Mouse (Mus musculus) ES-E14 (cell line): ENCODE measurements around the gene Ptges3l. TPM values are rescaled to one million over a fixed set of nuclear protein-coding genes. Genes with fewer than 3 reads are reported as not detected.
A peak's percentile ranks its signal among the peaks of the same experiment; 100 is the strongest.
"Not testable (repeated sequence)": the region's sequence is repeated elsewhere in the genome, so short reads cannot be mapped to it uniquely, and the experiment has no call there.

Experiments
- DNase-seq: peaks from one replicate; pipeline ENCODE4 v3.0.0-alpha.2; 2013; ENCODE audit warnings: low read depth, low spot score
- H3K27ac ChIP-seq: 2 replicates; pipeline ENCODE4 v1.5.1; 2012; ENCODE audit warnings: low read depth, mild to moderate bottlenecking, low read length, moderate library complexity, mixed read lengths; ENCODE audit not compliant: poor library complexity, insufficient read depth, severe bottlenecking
- H3K36me3 ChIP-seq: 2 replicates; pipeline ENCODE4 v1.6.1; 2012; ENCODE audit warnings: mild to moderate bottlenecking, low read length, moderate library complexity, mixed read lengths; ENCODE audit not compliant: control insufficient read depth, poor library complexity, insufficient read depth, severe bottlenecking
- H3K4me1 ChIP-seq, 2 experiments: fragments of 150-350 bp in 1 of 2; sonication (generic) in 1 of 2; 2 replicates each; pipeline ENCODE4 v1.6.1; 2012; ENCODE audit warnings: low read length in 2 of 2, mild to moderate bottlenecking in 1 of 2, mixed read lengths in 1 of 2; ENCODE audit not compliant: control insufficient read depth in 2 of 2, insufficient read depth in 2 of 2, poor library complexity in 1 of 2
- H3K4me3 ChIP-seq, 2 experiments: fragments of 150-350 bp in 1 of 2; sonication (generic) in 1 of 2; 2 replicates each; pipeline ENCODE4 v1.5.1; 2012; ENCODE audit warnings: low read length in 2 of 2, low read depth in 1 of 2, mild to moderate bottlenecking in 1 of 2, mixed read lengths in 1 of 2; ENCODE audit not compliant: insufficient read depth in 1 of 2, poor library complexity in 1 of 2, severe bottlenecking in 1 of 2
- H3K9ac ChIP-seq: 2 replicates; pipeline ENCODE4 v1.6.1; 2012; ENCODE audit warnings: low read depth, mild to moderate bottlenecking, low read length, mixed read lengths; ENCODE audit not compliant: poor library complexity, insufficient read depth, severe bottlenecking
- H3K9me3 ChIP-seq: fragments of 150-350 bp; sonication (generic); 2 replicates; pipeline ENCODE4 v1.6.1; 2012; ENCODE audit warnings: low read depth, mild to moderate bottlenecking, low read length; ENCODE audit not compliant: control insufficient read depth, insufficient read depth
- CHD2 ChIP-seq: IDR thresholded peaks from 2 replicates; pipeline ENCODE4 v1.6.1; 2014; ENCODE audit warnings: mild to moderate bottlenecking, low read depth, low read length, inconsistent platforms
- HCFC1 ChIP-seq: IDR thresholded peaks from 2 replicates; pipeline ENCODE4 v1.6.1; 2012; ENCODE audit warnings: low read length, inconsistent platforms, borderline replicate concordance; ENCODE audit not compliant: insufficient read depth
- MAFK ChIP-seq: IDR thresholded peaks from 2 replicates; pipeline ENCODE4 v1.6.1; 2014; ENCODE audit warnings: mild to moderate bottlenecking, low read depth, low read length, inconsistent platforms; ENCODE audit not compliant: insufficient read depth
- ZC3H11A ChIP-seq: IDR thresholded peaks from 2 replicates; pipeline ENCODE4 v1.6.1; 2012; ENCODE audit warnings: low read depth, mild to moderate bottlenecking, inconsistent platforms, low read length, borderline replicate concordance
- ZNF384 ChIP-seq: IDR thresholded peaks from 2 replicates; pipeline ENCODE4 v1.6.1; 2012; ENCODE audit warnings: low read depth, low read length, inconsistent platforms
- in situ Hi-C, 2 experiments: fragments of 600-800 bp; cut with MboI; formaldehyde crosslinking; loops; one replicate each; pipeline ENCODE4 v1.15.1; 2025; ENCODE audit warnings: low sequenced_read_pairs in 2 of 2, inconsistent platforms in 1 of 2; ENCODE audit not compliant: unreplicated experiment in 2 of 2
- total RNA-seq: library from RNA; depleted of rRNA; stranded (reverse); fragments of 300-350 nt; gene quantifications from 2 replicates; pipeline ENCODE4 v1.2.3, GENCODE M21; 2012

Gene Ptges3l
- total RNA-seq, 1 experiment, result 3.2 TPM

DNA sequence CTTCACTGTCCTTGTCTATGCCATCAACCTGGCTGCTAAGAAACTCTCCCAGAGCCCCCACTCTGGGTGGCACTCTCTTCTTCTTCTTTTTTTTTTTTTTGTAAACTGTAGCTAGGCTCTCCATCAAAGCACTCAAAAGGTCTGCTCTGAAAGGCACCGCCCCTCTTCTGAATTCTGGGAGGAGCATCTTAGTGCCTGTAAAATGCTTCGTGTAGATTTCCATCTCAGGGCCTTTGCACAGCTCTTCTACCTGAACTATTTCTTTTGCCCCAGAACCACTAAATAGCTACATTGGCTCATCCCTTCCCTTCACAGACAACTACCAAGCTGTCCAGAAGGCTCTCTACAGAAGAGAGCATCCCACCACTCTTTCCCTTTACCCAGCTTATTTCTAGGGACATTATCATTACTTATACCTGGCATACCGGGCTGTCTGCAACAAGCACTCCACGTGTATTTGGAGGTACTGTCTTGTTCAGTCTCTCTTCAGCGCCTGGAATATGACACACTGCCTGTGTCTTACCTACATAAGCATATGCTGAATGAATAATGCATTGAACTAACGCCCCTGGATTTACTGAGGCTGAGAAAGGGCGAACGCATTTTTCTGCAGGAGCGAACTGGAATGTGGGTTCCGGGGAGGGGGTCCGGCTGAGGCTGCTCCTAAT, 8.6 kb downstream of the Ptges3l start:
- DNase-seq, result peak; percentile 54
- H3K36me3 ChIP-seq, result peaks cover 11% of the 10 kb centered on the region
- H3K9ac ChIP-seq, result peak overlapping the region; percentile 94
- H3K9me3 ChIP-seq, result no peaks in the 10 kb centered on the region
- peaks cover 4 to 14% of the 10 kb centered on the region in 2 experiments; a peak in 2 of 4 replicates for H3K4me1 ChIP-seq
- in situ Hi-C loops, result no loop called here
- peak overlapping the region; percentile 54; the same call in 1 of the 2 replicates for H3K27ac ChIP-seq
- TF ChIP-seq CHD2, result no peak
- TF ChIP-seq ZNF384, result 0 out of 2 replicates have a peak, but pooled peaks have one; percentile 13
- peak overlapping the region; percentile 78 to 98 for H3K4me3 ChIP-seq

DNA sequence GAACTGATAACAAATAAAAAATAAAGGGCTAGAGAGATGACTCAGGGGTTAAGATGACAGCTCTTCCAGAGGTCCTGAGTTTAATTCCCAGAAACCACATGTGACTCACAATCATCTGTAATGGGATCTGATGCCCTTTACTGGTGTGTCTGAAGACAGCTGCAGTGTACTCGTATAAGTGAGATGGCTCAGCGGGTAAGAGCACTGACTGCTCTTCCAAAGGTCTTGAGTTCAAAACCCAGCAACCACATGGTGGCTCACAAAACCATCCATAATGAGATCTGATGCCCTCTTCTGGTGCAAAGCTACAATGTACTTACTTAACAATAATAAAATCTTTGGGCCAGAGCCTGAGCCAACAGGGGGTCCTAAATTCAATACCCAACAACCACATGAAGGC, 9.8 kb downstream of the Ptges3l start:
- Histone ChIP-seq H3K27ac (no peak overlapping the region), H3K36me3 (peaks cover 22% of the 10 kb centered on the region), H3K4me3 (no peak overlapping the region), H3K9ac (no peak overlapping the region), H3K9me3 (no peaks in the 10 kb centered on the region), H3K4me1 (peaks cover 4 to 14% of the 10 kb centered on the region in 2 experiments; a peak in 2 of 4 replicates)
- no peak for DNase-seq
- in situ Hi-C loops, result no loop called here
- TF ChIP-seq MAFK, result no peak
- TF ChIP-seq HCFC1, result no peak
- TF ChIP-seq ZNF384, result no peak
- TF ChIP-seq CHD2, result no peak
- no peak for TF ChIP-seq ZC3H11A

DNA sequence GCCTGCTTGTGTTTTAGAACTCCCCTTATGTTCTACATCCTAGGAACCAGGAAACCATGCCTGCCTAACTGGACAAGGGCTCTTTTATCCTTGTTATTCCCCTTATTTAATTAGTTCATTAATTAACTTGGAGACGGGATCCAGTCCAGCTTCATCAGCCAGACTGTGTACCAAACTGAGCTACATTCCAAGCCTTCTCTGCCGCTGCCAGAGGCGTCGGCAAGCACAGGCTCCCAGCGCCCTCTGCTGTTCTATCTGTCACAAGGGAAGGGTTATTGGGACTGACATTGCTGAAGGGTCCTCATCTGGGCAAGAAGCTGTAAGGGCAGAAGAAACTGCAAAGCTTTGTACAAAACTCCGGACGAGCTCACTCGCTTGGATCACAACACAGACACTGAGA, 30.0 kb downstream of the Ptges3l start:
- H3K9ac ChIP-seq, result no peak overlapping the region
- TF ChIP-seq MAFK (no peak), HCFC1 (no peak), CHD2 (no peak), ZNF384 (no peak), ZC3H11A (peak; percentile 81; the same call in 1 of the 2 replicates)
- no peaks in the 10 kb centered on the region for H3K4me1 ChIP-seq
- H3K27ac ChIP-seq, result no peak overlapping the region
- H3K9me3 ChIP-seq, result no peaks in the 10 kb centered on the region
- H3K4me3 ChIP-seq, result no peak overlapping the region
- DNase-seq, result no peak
- no peaks in the 10 kb centered on the region for H3K36me3 ChIP-seq
- in situ Hi-C loops, result loop anchor here in 1 of 2 experiments (10.0 kb wide), 1 partner anchor 50 kb away; no protein-coding TSS in a partner anchor

DNA sequence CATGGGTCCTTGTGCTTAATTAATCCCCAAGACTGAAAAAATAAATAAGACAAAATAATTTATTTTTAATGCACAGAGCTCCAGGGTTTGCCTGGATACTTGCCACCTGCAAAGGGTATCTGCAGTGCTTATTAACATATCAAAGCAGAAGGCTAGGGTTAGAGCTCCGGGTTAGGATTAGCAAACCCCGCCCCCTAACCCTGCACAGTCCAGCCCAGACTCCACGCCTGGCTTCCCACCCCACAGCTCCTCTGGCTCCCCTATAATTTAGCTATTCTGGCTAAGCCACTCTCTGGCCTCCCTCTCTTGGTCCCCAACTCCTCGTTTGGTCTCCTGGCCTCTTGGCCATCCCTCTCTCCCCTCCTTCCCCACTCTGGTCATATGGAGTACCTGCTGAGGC, 43.3 kb downstream of the Ptges3l start:
- Histone ChIP-seq H3K9me3 (no peaks in the 10 kb centered on the region), H3K36me3 (no peaks in the 10 kb centered on the region), H3K27ac (no peak overlapping the region), H3K4me1 (peaks cover 2% of the 10 kb centered on the region in 2 experiments; a peak in 2 of 4 replicates), H3K4me3 (no peak overlapping the region), H3K9ac (no peak overlapping the region)
- DNase-seq, result peak; percentile 37
- TF ChIP-seq ZNF384, result no peak
- no peak for TF ChIP-seq HCFC1
- TF ChIP-seq ZC3H11A, result no peak
- TF ChIP-seq MAFK, result no peak
- TF ChIP-seq CHD2, result no peak
- in situ Hi-C loops, result no loop called here

DNA sequence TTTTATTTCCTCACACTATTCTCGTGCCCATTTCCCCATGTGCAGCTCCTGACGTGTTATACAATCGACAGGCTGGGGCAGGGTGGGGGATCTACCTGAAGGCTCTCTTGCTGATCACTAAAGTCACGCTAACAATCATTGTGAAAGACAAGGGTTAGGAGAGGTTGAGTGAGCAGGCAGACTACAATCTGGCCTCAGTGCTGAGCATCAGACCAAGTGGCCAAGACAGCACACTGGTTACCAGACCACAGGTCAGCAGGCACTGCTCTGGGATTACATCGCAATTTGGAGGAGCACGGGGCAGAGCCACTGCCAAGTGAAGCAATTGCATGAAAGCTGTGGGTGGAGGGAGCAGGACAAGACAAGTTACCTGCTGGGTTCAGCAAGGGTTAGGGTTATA, 46.2 kb downstream of the Ptges3l start:
- Histone ChIP-seq H3K9me3 (no peaks in the 10 kb centered on the region), H3K27ac (no peak overlapping the region), H3K4me3 (no peak overlapping the region), H3K36me3 (no peaks in the 10 kb centered on the region), H3K4me1 (peaks cover 2% of the 10 kb centered on the region in 2 experiments; a peak in 2 of 4 replicates), H3K9ac (no peak overlapping the region)
- no peak for DNase-seq
- TF ChIP-seq CHD2 (no peak), ZNF384 (no peak), HCFC1 (no peak), MAFK (no peak), ZC3H11A (no peak)
- in situ Hi-C loops, result no loop called here

DNA sequence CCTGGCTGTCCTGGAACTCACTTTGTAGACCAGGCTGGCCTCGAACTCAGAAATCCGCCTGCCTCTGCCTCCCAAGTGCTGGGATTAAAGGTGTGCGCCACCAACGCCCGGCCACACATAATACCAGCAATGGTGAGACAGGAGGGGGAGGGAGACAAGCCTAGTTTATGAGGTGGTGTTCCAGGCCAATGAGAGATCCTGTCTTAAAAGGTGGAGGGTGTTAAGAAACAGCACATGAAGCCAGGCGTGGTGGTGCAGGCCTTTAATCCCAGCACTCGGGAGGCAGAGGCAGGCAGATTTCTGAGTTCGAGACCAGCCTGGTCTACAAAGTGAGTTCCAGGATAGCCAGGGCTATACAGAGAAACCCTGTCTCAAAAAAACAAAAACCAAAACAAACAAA, 46.9 kb downstream of the Ptges3l start:
- in situ Hi-C loops, H3K4me1 ChIP-seq, H3K9me3 ChIP-seq, H3K9ac ChIP-seq, H3K27ac ChIP-seq, DNase-seq, H3K36me3 ChIP-seq, H3K4me3 ChIP-seq: not testable (repeated sequence)
